Mouse (Mus musculus) stomach, postnatal 0 days (tissue): ENCODE measurements at regions not wholly inside any gene's neighbourhood (a gene's known extent, or its start where the extent isn't known, plus 50 kb on each side); places are given as distances from the start of the nearest gene placed in this dataset.

Source experiments
- ATAC-seq: fragments of 200-750 bp; cut with Nextera tagmentation; 2 replicates; pipeline ENCODE4 v1.8.0; 2017; ENCODE audit not compliant: low FRiP score, low TSS enrichment
- DNase-seq: peaks from one replicate; pipeline ENCODE4 v3.0.0-alpha.2; 2016; ENCODE audit warnings: low spot score
- H3K27ac ChIP-seq: fragments of 300-500 bp; sonication (generic); replicated peaks from 2 replicates; pipeline ENCODE4 v1.5.1; 2014; ENCODE audit warnings: mild to moderate bottlenecking, control low read depth
- H3K27me3 ChIP-seq: fragments of 300-500 bp; sonication (generic); 2 replicates; pipeline ENCODE4 v1.6.1; 2014; ENCODE audit warnings: low read length; ENCODE audit not compliant: control insufficient read depth, insufficient read depth
- H3K36me3 ChIP-seq: fragments of 300-500 bp; sonication (generic); 2 replicates; pipeline ENCODE4 v1.6.1; 2014; ENCODE audit warnings: low read length, mixed read lengths; ENCODE audit not compliant: control insufficient read depth, insufficient read depth
- H3K4me1 ChIP-seq: fragments of 300-500 bp; sonication (generic); replicated peaks from 2 replicates; pipeline ENCODE4 v1.6.1; 2014; ENCODE audit warnings: antibody characterized with exemption; ENCODE audit not compliant: control insufficient read depth, insufficient read depth
- H3K4me2 ChIP-seq: fragments of 300-500 bp; sonication (generic); replicated peaks from 2 replicates; pipeline ENCODE4 v1.6.1; 2014; ENCODE audit warnings: low read depth, mild to moderate bottlenecking, control low read depth, moderate library complexity
- H3K4me3 ChIP-seq: fragments of 300-500 bp; sonication (generic); 2 replicates; pipeline ENCODE4 v1.5.1; 2014; ENCODE audit warnings: low read depth, low read length, control low read depth
- H3K9ac ChIP-seq: fragments of 300-500 bp; sonication (generic); 2 replicates; pipeline ENCODE4 v1.6.1; 2014; ENCODE audit warnings: mild to moderate bottlenecking, low read length, control low read depth, mixed read lengths
- H3K9me3 ChIP-seq: fragments of 300-500 bp; sonication (generic); 2 replicates; pipeline ENCODE4 v1.6.1; 2016; ENCODE audit warnings: low read length; ENCODE audit not compliant: control insufficient read depth
- CTCF ChIP-seq: IDR thresholded peaks from 2 replicates; pipeline ENCODE4 v1.5.1; 2016; ENCODE audit warnings: antibody characterized with exemption, low read depth, mild to moderate bottlenecking, moderate library complexity
- EP300 ChIP-seq: optimal IDR thresholded peaks from 2 replicates; pipeline ENCODE3; 2016; ENCODE audit warnings: antibody characterized with exemption
- WGBS: fragments of 180-500 bp; shearing (Covaris S2); extraction: QIAGEN DNeasy Blood & Tissue Kit; methylation state at CpG from one replicate; pipeline ENCODE4 v1.1.7; 2014; 5-methylcytosine and 5-hydroxymethylcytosine counted together

DNA sequence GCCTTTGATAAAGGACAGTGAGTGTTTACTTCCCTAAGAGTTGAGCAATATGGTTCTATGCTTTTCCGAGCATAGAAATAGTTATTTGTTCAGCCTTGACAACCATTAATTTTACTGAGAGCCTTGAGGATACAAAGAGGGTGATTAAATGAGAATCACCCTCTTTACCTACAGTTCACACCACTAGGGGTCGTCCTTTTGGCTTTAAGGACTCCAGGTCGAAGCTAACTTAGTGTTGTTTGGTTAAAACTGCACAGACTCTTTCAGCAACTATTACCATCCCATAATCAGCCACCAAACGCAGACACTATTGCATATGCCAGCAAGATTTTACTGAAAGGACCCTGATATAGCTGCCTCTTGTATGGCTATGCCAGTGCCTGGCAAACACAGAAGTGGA, 559.2 kb upstream of the 2610301B20Rik start:
- TF ChIP-seq EP300 (no peak), CTCF (0 out of 2 replicates have a peak, but pooled peaks have one; percentile 6)
- no peaks in the 10 kb centered on the region for H3K9me3 ChIP-seq
- no peak overlapping the region for H3K9ac ChIP-seq
- H3K36me3 ChIP-seq: no peaks in the 10 kb centered on the region
- no peak for ATAC-seq
- no peak for DNase-seq
- no peak overlapping the region for H3K4me2 ChIP-seq
- WGBS: 62% methylated on average over 4 of the region's 4 CpGs
- H3K4me3 ChIP-seq: no peak overlapping the region
- H3K27me3 ChIP-seq: no peaks in the 10 kb centered on the region
- H3K27ac ChIP-seq: no peak overlapping the region
- no peaks in the 10 kb centered on the region for H3K4me1 ChIP-seq

DNA sequence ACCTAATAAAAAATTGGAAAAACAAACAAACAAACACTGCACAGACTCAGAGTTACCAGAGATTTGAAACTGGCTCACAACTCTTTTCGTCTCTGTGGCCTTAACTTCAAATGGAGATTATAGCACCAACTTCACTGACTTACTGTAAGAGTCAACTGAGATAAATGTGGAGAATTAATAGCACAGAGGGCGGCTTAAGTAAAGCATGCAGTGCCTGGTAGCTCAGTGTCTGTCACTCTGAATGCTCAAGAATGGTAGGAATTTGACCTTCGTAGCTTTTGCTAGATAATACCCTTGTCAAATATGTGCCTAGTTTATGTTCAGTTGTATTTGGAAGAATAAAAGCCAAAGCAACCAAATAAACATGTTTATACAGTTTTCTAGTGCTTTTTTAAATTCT, 558.4 kb upstream of the 2610301B20Rik start:
- 34% methylated on average over 3 of the region's 3 CpGs for WGBS
- no peaks in the 10 kb centered on the region for H3K4me1 ChIP-seq
- H3K9ac ChIP-seq: no peak overlapping the region
- no peaks in the 10 kb centered on the region for H3K9me3 ChIP-seq
- H3K4me2 ChIP-seq: no peak overlapping the region
- no peaks in the 10 kb centered on the region for H3K36me3 ChIP-seq
- H3K4me3 ChIP-seq: no peak overlapping the region
- no peaks in the 10 kb centered on the region for H3K27me3 ChIP-seq
- no peak overlapping the region for H3K27ac ChIP-seq
- DNase-seq: no peak
- no peak for ATAC-seq
- TF ChIP-seq EP300 (no peak), CTCF (no peak)

GRCm38 (mm10) chr4:10344147-10344546, 530.2 kb upstream of the 2610301B20Rik start:
- H3K9ac ChIP-seq: no peak overlapping the region
- no peak for TF ChIP-seq CTCF
- TF ChIP-seq EP300: no peak
- 55% methylated on average over 2 of the region's 2 CpGs for WGBS
- no peak overlapping the region for H3K27ac ChIP-seq
- no peak overlapping the region for H3K4me2 ChIP-seq
- DNase-seq (no peak), ATAC-seq (no peak)
- H3K4me3 ChIP-seq: no peak overlapping the region
- H3K27me3 ChIP-seq: no peaks in the 10 kb centered on the region
- no peaks in the 10 kb centered on the region for H3K36me3 ChIP-seq
- no peaks in the 10 kb centered on the region for H3K9me3 ChIP-seq
- H3K4me1 ChIP-seq: no peaks in the 10 kb centered on the region

DNA sequence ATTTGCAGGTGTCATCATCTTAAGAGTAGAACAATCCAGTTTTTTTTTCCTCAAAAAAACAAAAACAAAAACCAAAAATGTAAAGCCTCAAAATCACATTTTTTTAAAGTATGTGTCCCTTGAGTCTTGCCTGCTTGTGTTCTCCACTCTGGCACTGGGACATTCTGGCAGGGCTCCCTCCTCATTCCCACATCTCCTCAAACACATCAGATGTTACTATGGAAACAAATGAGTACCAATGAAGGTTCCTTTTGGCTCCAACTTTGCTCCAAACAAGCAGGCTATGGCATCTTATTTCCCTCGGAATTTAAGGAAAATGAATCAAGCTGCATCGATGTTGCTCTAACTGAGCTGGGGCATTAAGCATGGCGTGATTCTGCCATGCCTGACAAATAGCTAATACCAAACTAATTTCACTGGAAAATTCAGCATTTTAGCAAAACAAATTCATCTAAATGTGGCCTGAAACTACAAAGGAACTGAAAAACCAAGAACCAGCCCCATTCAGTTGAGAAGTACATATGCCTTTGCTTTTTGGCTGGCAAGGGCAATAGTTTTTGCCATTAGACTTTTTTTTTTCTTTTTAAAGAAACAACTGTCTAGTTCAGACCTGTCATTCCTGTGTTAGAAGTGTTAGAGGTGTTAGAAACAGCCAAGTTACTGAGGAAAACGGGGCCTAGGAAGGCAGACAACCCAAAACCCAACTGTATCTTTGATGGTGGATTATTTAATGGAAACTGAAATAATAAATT, 522.2 kb upstream of the 2610301B20Rik start:
- WGBS: 73% methylated on average over 4 of the region's 4 CpGs
- Histone ChIP-seq H3K9ac (no peak overlapping the region), H3K4me3 (no peak overlapping the region), H3K27me3 (no peaks in the 10 kb centered on the region), H3K9me3 (no peaks in the 10 kb centered on the region), H3K27ac (no peak overlapping the region), H3K36me3 (no peaks in the 10 kb centered on the region), H3K4me2 (no peak overlapping the region), H3K4me1 (no peaks in the 10 kb centered on the region)
- no peak for DNase-seq
- TF ChIP-seq CTCF (no peak), EP300 (no peak)
- no peak for ATAC-seq

GRCm38 (mm10) chr4:10357572-10357971, 516.7 kb upstream of the 2610301B20Rik start:
- H3K9me3 ChIP-seq: no peaks in the 10 kb centered on the region
- 69% methylated on average over 3 of the region's 3 CpGs for WGBS
- H3K9ac ChIP-seq: no peak overlapping the region
- H3K36me3 ChIP-seq: no peaks in the 10 kb centered on the region
- ATAC-seq (no peak), DNase-seq (no peak)
- no peaks in the 10 kb centered on the region for H3K27me3 ChIP-seq
- no peak overlapping the region for H3K4me3 ChIP-seq
- no peaks in the 10 kb centered on the region for H3K4me1 ChIP-seq
- no peak overlapping the region for H3K4me2 ChIP-seq
- TF ChIP-seq EP300: no peak
- no peak for TF ChIP-seq CTCF
- H3K27ac ChIP-seq: no peak overlapping the region

GRCm38 (mm10) chr4:10389790-10390189, 484.5 kb upstream of the 2610301B20Rik start:
- 73% methylated on average over 2 of the region's 2 CpGs for WGBS
- Histone ChIP-seq H3K9ac (no peak overlapping the region), H3K4me1 (no peaks in the 10 kb centered on the region), H3K27ac (no peak overlapping the region), H3K9me3 (no peaks in the 10 kb centered on the region), H3K36me3 (no peaks in the 10 kb centered on the region), H3K4me2 (no peak overlapping the region), H3K27me3 (no peaks in the 10 kb centered on the region), H3K4me3 (no peak overlapping the region)
- DNase-seq (no peak), ATAC-seq (no peak)
- TF ChIP-seq CTCF (no peak), EP300 (no peak)
